Mouse (Mus musculus): Measurements from ENCODE around the gene Plp2. TPM values are rescaled to one million over a fixed set of nuclear protein-coding genes. Genes with fewer than 3 reads are reported as not detected.
"Not testable (repeated sequence)": the region's sequence is repeated elsewhere in the genome, so short reads cannot be mapped to it uniquely, and the experiment has no call there.

Plp2 gene
- polyA plus RNA-seq (2014; fragmentation: Nextera tagmentation; extraction: Ambion mirVana): 199 and 201 TPM in 2 replicates

DNA sequence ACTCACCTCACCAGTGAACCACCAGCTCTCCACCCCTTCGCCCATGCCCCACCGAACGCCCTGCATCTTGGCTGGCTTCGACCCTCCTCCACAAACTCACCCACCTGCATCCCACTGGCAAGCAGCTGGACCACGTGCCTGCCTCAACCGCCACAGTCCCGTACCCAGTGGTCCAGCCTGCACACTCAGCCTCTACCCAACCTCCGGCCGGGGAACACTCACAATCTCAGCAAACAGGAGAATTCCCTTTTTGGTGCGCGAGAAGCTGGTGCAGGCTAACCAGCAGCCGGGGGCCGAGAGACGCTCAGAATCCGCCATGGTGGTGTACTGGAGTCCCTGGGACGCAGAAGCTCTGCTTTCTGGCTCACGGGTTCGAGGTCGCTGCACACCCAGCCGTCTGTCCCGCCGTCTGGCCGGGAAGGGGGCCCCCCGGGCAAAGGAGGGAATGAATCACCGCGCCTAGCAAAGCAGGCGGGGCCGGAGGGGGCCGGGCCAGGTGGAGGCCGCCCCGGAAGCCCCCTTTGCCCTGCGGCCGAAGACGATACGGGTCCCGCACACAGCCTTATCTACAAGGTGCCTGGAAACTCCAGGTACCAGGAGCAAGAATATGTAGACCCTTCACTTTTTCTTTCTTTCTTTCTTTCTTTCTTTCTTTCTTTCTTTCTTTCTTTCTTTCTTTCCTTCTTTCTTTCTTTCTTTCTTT is at the start of gene Plp2:
Gene Plp2, minus strand, starts transcription at position 470 of the 703 bp plus-strand sequence.
- Histone ChIP-seq H3K9ac (ENCODE audit: low read depth, low read length) (peak within 1 kb of the TSS; percentile 64), H3K4me3 (ENCODE audit: low read depth, low read length) (peak within 1 kb of the TSS; percentile 49), H3K36me3 (ENCODE audit: control insufficient read depth, insufficient read depth, low read length) (peaks cover 10% of the 10 kb centered on the region; the same call in 1 of the 2 replicates), H3K4me1 (ENCODE audit: control insufficient read depth, insufficient read depth, low read length) (no peaks in the 10 kb centered on the region), H3K27me3 (replicated peaks; ENCODE audit: control insufficient read depth, insufficient read depth, low read length) (no peaks in the 10 kb centered on the region), H3K4me2 (ENCODE audit: low read depth, low read length) (peak within 1 kb of the TSS; percentile 55), H3K9me3 (ENCODE audit: control insufficient read depth, low read length) (no peaks in the 10 kb centered on the region), H3K27ac (replicated peaks; ENCODE audit: low read depth, low read length) (peak within 1 kb of the TSS; percentile 67)
- DNase-seq (ENCODE audit: low spot score) (peak; percentile 46), ATAC-seq (ENCODE audit: low read depth) (peak; percentile 45; the same call in 1 of the 2 replicates)
- 16% methylated on average over 23 of the region's 36 CpGs for WGBS

- H3K36me3 ChIP-seq (ENCODE audit: control insufficient read depth, insufficient read depth, low read length); DNase-seq (ENCODE audit: low spot score); H3K9ac ChIP-seq (ENCODE audit: low read depth, low read length); H3K9me3 ChIP-seq (ENCODE audit: control insufficient read depth, low read length); H3K27ac ChIP-seq (replicated peaks; ENCODE audit: low read depth, low read length); ATAC-seq (ENCODE audit: low read depth); H3K4me1 ChIP-seq (ENCODE audit: control insufficient read depth, insufficient read depth, low read length); H3K4me3 ChIP-seq (ENCODE audit: low read depth, low read length); H3K4me2 ChIP-seq (ENCODE audit: low read depth, low read length); H3K27me3 ChIP-seq (replicated peaks; ENCODE audit: control insufficient read depth, insufficient read depth, low read length): not testable (repeated sequence)
- 33% methylated on average over 1 of the region's 1 CpGs for WGBS
These were observed 44.9 kb upstream of the Plp2 start for GRCm38 (mm10) chrX:7716058-7716457.

DNA sequence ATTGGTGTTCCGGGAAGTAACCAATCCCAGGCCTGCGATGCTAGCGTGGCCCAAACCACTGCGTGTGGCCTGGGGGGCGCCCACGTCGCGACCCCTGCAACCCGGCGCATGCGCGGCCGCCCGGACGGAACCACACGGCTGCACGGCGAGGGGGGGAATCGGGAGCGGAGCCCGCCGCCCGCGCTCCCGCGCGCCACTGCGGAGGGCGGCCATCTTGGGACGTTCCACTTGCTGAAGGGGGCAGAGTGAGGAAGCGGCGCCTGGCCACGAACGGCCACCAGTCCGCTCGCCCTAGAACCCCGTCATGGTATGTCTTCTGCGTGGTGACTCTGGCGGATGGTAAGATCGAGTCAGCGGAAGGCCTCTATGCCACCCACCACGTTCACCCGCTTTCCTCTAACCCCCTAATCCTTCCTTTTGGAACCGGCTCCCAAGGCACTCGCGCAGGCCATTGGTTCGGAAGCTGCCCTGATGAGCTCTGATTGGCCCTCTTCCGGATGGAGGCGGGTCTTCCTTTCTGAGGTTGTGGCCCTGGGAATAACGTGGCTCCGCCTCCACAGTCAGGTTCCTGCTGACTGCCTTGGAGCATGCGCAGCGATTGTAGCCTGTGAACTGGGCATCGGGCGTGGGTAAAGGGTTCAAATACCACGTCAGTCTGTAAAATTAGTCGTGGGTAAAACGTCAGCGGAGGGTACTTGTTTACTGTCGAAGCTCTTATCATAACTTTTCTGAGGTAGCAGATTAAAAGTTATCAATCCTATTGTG is 43.1 kb upstream of the Plp2 start, which contains the start of gene Wdr45:
Gene Wdr45, plus strand, starts transcription at position 199 of the 765 bp plus-strand sequence.
- Histone ChIP-seq H3K9ac (ENCODE audit: low read depth, low read length) (peak within 1 kb of the TSS; percentile 46), H3K4me3 (ENCODE audit: low read depth, low read length) (peak within 1 kb of the TSS; percentile 37), H3K4me2 (ENCODE audit: low read depth, low read length) (peak within 1 kb of the TSS; percentile 50)
- not testable (repeated sequence) for H3K9me3 ChIP-seq (ENCODE audit: control insufficient read depth, low read length); H3K27ac ChIP-seq (replicated peaks; ENCODE audit: low read depth, low read length); H3K27me3 ChIP-seq (replicated peaks; ENCODE audit: control insufficient read depth, insufficient read depth, low read length); H3K36me3 ChIP-seq (ENCODE audit: control insufficient read depth, insufficient read depth, low read length); H3K4me1 ChIP-seq (ENCODE audit: control insufficient read depth, insufficient read depth, low read length)
- WGBS: 22% methylated on average over 18 of the region's 60 CpGs
- peak; percentile 97 for ATAC-seq (ENCODE audit: low read depth)
- DNase-seq (ENCODE audit: low spot score): peak; percentile 97

GRCm38 (mm10) chrX:7713764-7714134 is 42.6 kb upstream of the Plp2 start:
- Histone ChIP-seq H3K4me3 (ENCODE audit: low read depth, low read length) (peak overlapping the region; percentile 37), H3K4me2 (ENCODE audit: low read depth, low read length) (peak overlapping the region; percentile 50), H3K9ac (ENCODE audit: low read depth, low read length) (peak overlapping the region; percentile 46)
- H3K27ac ChIP-seq (replicated peaks; ENCODE audit: low read depth, low read length); DNase-seq (ENCODE audit: low spot score); ATAC-seq (ENCODE audit: low read depth); H3K9me3 ChIP-seq (ENCODE audit: control insufficient read depth, low read length); H3K36me3 ChIP-seq (ENCODE audit: control insufficient read depth, insufficient read depth, low read length); H3K27me3 ChIP-seq (replicated peaks; ENCODE audit: control insufficient read depth, insufficient read depth, low read length); H3K4me1 ChIP-seq (ENCODE audit: control insufficient read depth, insufficient read depth, low read length): not testable (repeated sequence)
- WGBS: 27% methylated on average over 5 of the region's 12 CpGs

DNA sequence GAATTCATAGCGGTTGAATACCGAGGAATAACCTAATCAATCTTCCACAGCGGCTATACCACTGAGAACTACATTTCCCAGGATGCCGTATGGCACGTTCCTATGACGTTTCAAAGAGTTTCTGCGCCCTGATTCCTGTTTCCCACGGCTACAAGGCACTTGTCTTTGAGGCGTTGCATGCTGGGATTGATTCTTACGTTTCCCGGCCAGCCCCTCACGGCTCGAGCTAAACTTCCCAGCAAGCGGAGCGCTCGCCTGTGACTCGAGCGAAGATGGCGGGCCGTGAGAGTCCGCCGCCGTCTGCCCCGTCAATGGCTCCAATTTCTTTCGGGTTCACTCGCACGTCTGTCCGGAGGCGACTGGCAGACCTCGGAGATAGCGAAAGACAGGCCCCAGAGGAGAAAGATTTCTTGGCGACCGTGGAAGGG is 25.8 kb upstream of the Plp2 start, which contains the start of gene Gpkow:
Gene Gpkow, plus strand, starts transcription at position 178 of the 428 bp plus-strand sequence.
- 21% methylated on average over 33 of the region's 33 CpGs for WGBS
- Histone ChIP-seq H3K9me3 (ENCODE audit: control insufficient read depth, low read length) (no peaks in the 10 kb centered on the region), H3K4me2 (ENCODE audit: low read depth, low read length) (peak within 1 kb of the TSS; percentile 52), H3K27ac (replicated peaks; ENCODE audit: low read depth, low read length) (no peak within 1 kb of the TSS), H3K4me1 (ENCODE audit: control insufficient read depth, insufficient read depth, low read length) (no peaks in the 10 kb centered on the region), H3K36me3 (ENCODE audit: control insufficient read depth, insufficient read depth, low read length) (no peaks in the 10 kb centered on the region), H3K4me3 (ENCODE audit: low read depth, low read length) (peak within 1 kb of the TSS; percentile 50), H3K27me3 (replicated peaks; ENCODE audit: control insufficient read depth, insufficient read depth, low read length) (no peaks in the 10 kb centered on the region), H3K9ac (ENCODE audit: low read depth, low read length) (peak within 1 kb of the TSS; percentile 61)
- DNase-seq (ENCODE audit: low spot score) (peak; percentile 97), ATAC-seq (ENCODE audit: low read depth) (peak; percentile 96)

DNA sequence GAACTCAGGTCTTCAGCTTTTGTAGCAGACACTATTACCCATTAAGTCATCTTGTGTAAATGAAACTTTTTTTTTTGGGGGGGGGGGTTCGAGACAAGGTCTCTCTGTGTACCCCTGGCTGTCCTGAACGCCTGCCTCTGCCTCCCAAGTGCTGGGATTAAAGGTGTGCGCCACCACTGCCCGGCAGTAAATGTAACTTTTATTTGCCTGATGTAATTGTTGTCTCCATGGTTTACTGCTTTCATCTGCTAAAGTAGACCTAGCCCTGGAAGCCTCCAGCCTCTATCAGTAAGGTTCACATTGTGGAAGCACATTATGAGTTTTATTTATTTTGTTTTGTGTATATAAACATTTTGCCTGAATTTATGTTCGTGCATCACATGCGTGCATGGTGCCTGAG is 25.3 kb upstream of the Plp2 start:
- 47% methylated on average over 6 of the region's 6 CpGs for WGBS
- peak overlapping the region; percentile 50; the same call in 1 of the 2 replicates for H3K4me3 ChIP-seq (ENCODE audit: low read depth, low read length)
- no peak overlapping the region for H3K9ac ChIP-seq (ENCODE audit: low read depth, low read length)

GRCm38 (mm10) chrX:7692862-7693261 is 21.7 kb upstream of the Plp2 start:
- H3K4me2 ChIP-seq (ENCODE audit: low read depth, low read length): no peak overlapping the region
- H3K9ac ChIP-seq (ENCODE audit: low read depth, low read length): no peak overlapping the region
- DNase-seq (ENCODE audit: low spot score) (no peak), ATAC-seq (ENCODE audit: low read depth) (no peak)
- WGBS: 34% methylated on average over 4 of the region's 4 CpGs
- no peaks in the 10 kb centered on the region for H3K9me3 ChIP-seq (ENCODE audit: control insufficient read depth, low read length)
- H3K27ac ChIP-seq (replicated peaks; ENCODE audit: low read depth, low read length): no peak overlapping the region
- H3K27me3 ChIP-seq (replicated peaks; ENCODE audit: control insufficient read depth, insufficient read depth, low read length): no peaks in the 10 kb centered on the region
- H3K4me1 ChIP-seq (ENCODE audit: control insufficient read depth, insufficient read depth, low read length): no peaks in the 10 kb centered on the region
- H3K4me3 ChIP-seq (ENCODE audit: low read depth, low read length): no peak overlapping the region
- no peaks in the 10 kb centered on the region for H3K36me3 ChIP-seq (ENCODE audit: control insufficient read depth, insufficient read depth, low read length)

More for the DNA sequence above, 25.3 kb upstream of the Plp2 start:
- Histone ChIP-seq H3K27ac (replicated peaks; ENCODE audit: low read depth, low read length) (no peak overlapping the region), H3K27me3 (replicated peaks; ENCODE audit: control insufficient read depth, insufficient read depth, low read length) (no peaks in the 10 kb centered on the region), H3K4me1 (ENCODE audit: control insufficient read depth, insufficient read depth, low read length) (no peaks in the 10 kb centered on the region), H3K4me2 (ENCODE audit: low read depth, low read length) (peak overlapping the region; percentile 46), H3K9me3 (ENCODE audit: control insufficient read depth, low read length) (no peaks in the 10 kb centered on the region), H3K36me3 (ENCODE audit: control insufficient read depth, insufficient read depth, low read length) (no peaks in the 10 kb centered on the region)
- peak; percentile 8; the same call in 1 of the 2 replicates for ATAC-seq (ENCODE audit: low read depth)
- no peak for DNase-seq (ENCODE audit: low spot score)

DNA sequence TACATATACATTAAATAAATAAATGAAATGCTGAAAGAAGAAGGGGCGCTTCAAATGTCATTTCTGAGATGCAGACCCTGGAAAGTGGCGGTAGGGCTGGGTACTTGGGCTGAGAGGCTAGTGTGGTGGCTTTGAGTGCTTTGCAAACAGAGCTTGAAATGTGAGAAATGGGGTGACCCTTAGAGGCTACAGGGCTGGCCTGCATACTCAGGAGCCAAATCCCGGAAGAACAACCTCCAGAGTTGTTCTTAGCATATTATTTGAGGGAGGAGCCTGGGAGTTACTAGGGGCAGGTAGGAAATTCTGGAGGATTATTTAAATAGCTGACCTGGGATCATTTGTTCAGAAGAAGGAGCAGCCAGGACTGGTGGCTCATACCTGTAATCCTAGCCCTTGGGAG is 19.3 kb upstream of the Plp2 start:
- no peaks in the 10 kb centered on the region for H3K27me3 ChIP-seq (replicated peaks; ENCODE audit: control insufficient read depth, insufficient read depth, low read length)
- H3K4me3 ChIP-seq (ENCODE audit: low read depth, low read length): no peak overlapping the region
- no peaks in the 10 kb centered on the region for H3K36me3 ChIP-seq (ENCODE audit: control insufficient read depth, insufficient read depth, low read length)
- DNase-seq (ENCODE audit: low spot score): no peak
- H3K4me1 ChIP-seq (ENCODE audit: control insufficient read depth, insufficient read depth, low read length): no peaks in the 10 kb centered on the region
- H3K4me2 ChIP-seq (ENCODE audit: low read depth, low read length): no peak overlapping the region
- H3K27ac ChIP-seq (replicated peaks; ENCODE audit: low read depth, low read length): no peak overlapping the region
- 63% methylated on average over 3 of the region's 3 CpGs for WGBS
- H3K9ac ChIP-seq (ENCODE audit: low read depth, low read length): no peak overlapping the region
- no peaks in the 10 kb centered on the region for H3K9me3 ChIP-seq (ENCODE audit: control insufficient read depth, low read length)
- peak; percentile 9; the same call in 1 of the 2 replicates for ATAC-seq (ENCODE audit: low read depth)

All from embryonic facial prominence, embryonic 14.5 days (tissue).